ENCODE assay signal across 12 mouse cellular contexts in genomic region chr10:69710802-69711201, GRCm38 (mm10).
A peak's percentile ranks its signal among the peaks of the same experiment; 100 is the strongest.
DNase-seq lines count a peak whose midpoint lies in the region; ATAC-seq and TF ChIP-seq lines count a peak whose summit lies in the region.
"Had no signal": no experiment of that assay in that cellular context is flagged by ENCODE, and none has a peak within 500 bp of the region (broad histone marks: within the 10 kb centered on the region; RNA-seq: fewer than 3 reads in every experiment).

No protein-coding gene starts in this region.

- no peak overlapping the region for H3K27ac ChIP-seq in forebrain, embryonic 16.5 days (ENCODE audit: low read length)
- H3K27ac ChIP-seq in stomach, postnatal 0 days (replicated peaks), result no peak overlapping the region
- H3K27ac ChIP-seq: liver, embryonic 13.5 days had no signal

- no peaks in the 10 kb centered on the region for H3K36me3 ChIP-seq in forebrain, embryonic 16.5 days (ENCODE audit: control insufficient read depth, insufficient read depth)
- H3K36me3 ChIP-seq in stomach, postnatal 0 days (ENCODE audit: control insufficient read depth, insufficient read depth, low read length), result no peaks in the 10 kb centered on the region
- H3K36me3 ChIP-seq: liver, embryonic 13.5 days had no signal

- no peak for TF ChIP-seq EP300 in stomach, postnatal 0 days (optimal IDR thresholded peaks at IDR 0.05)

- TF ChIP-seq CTCF in stomach, postnatal 0 days (IDR thresholded peaks at IDR 0.05; ENCODE audit: low read depth), result no peak

- H3K4me3 ChIP-seq in forebrain, embryonic 16.5 days (replicated peaks; ENCODE audit: low read length), result no peak overlapping the region
- H3K4me3 ChIP-seq in stomach, postnatal 0 days (ENCODE audit: low read depth, low read length), result no peak overlapping the region
- H3K4me3 ChIP-seq: liver, embryonic 13.5 days had no signal

- ATAC-seq in cerebellum, adult (ENCODE audit: insufficient number of reproducible peaks, low FRiP score, low TSS enrichment), result peak; percentile 16; the same call in 1 of the 2 replicates
- ATAC-seq in forebrain, embryonic 16.5 days, result no peak
- no peak for ATAC-seq in stomach, postnatal 0 days (ENCODE audit: low FRiP score, low TSS enrichment)

- DNase-seq in cerebellum, postnatal 4 days (ENCODE audit: low spot score in 2 of 2), result no peak
- DNase-seq in cerebellum, adult 9-11 months, result peak; percentile 83
- peak; percentile 81 for DNase-seq in layer of hippocampus, adult 9-11 months
- peak; percentile 78 to 87 for DNase-seq in right cerebral cortex, postnatal 10 days (ENCODE audit: low spot score in 2 of 2)
- DNase-seq in stomach, postnatal 0 days (ENCODE audit: low spot score), result no peak
- no peak for DNase-seq in Muller cell, postnatal 12 days (ENCODE audit: inconsistent ontology term)
- DNase-seq: heart, postnatal 10 days; liver, embryonic 13.5 days; lung, postnatal 4 days; midbrain, embryonic 14.5 days had no signal

- 75% methylated on average over 5 of the region's 5 CpGs for WGBS in forebrain, embryonic 16.5 days
- WGBS in stomach, postnatal 0 days, result 80% methylated on average over 5 of the region's 5 CpGs

- no peak overlapping the region for H3K4me2 ChIP-seq in forebrain, embryonic 16.5 days (ENCODE audit: low read length)
- H3K4me2 ChIP-seq in stomach, postnatal 0 days (replicated peaks; ENCODE audit: low read depth), result no peak overlapping the region
- H3K4me2 ChIP-seq: liver, embryonic 13.5 days had no signal

- H3K27me3 ChIP-seq in forebrain, embryonic 16.5 days (replicated peaks; ENCODE audit: control insufficient read depth, insufficient read depth, low read length), result no peaks in the 10 kb centered on the region
- no peaks in the 10 kb centered on the region for H3K27me3 ChIP-seq in stomach, postnatal 0 days (ENCODE audit: control insufficient read depth, insufficient read depth, low read length)

- no peaks in the 10 kb centered on the region for H3K9me3 ChIP-seq in forebrain, embryonic 16.5 days (ENCODE audit: control insufficient read depth, low read length)
- no peaks in the 10 kb centered on the region for H3K9me3 ChIP-seq in stomach, postnatal 0 days (ENCODE audit: control insufficient read depth, low read length)
- H3K9me3 ChIP-seq: liver, embryonic 13.5 days had no signal

- peaks cover 37% of the 10 kb centered on the region for H3K4me1 ChIP-seq in forebrain, embryonic 16.5 days (replicated peaks; ENCODE audit: control insufficient read depth, insufficient read depth, low read length)
- H3K4me1 ChIP-seq in stomach, postnatal 0 days (replicated peaks; ENCODE audit: control insufficient read depth, insufficient read depth), result no peaks in the 10 kb centered on the region
- H3K4me1 ChIP-seq: liver, embryonic 13.5 days had no signal

- no peak overlapping the region for H3K9ac ChIP-seq in forebrain, embryonic 16.5 days (replicated peaks; ENCODE audit: low read depth, low read length)
- no peak overlapping the region for H3K9ac ChIP-seq in stomach, postnatal 0 days (ENCODE audit: low read length)
- H3K9ac ChIP-seq: liver, embryonic 13.5 days had no signal

Comparison
In these comparisons a context has a peak if more than half of its experiments do, and no peak if none do; other contexts are left out.
1. DNase-seq: peak in cerebellum, adult 9-11 months (single experiment), layer of hippocampus, adult 9-11 months (single experiment) and right cerebral cortex, postnatal 10 days (2 of 2); none in cerebellum, postnatal 4 days (0 of 2), stomach, postnatal 0 days (single experiment) and Muller cell, postnatal 12 days (single experiment).